Mouse (Mus musculus) kidney, embryonic 16.5 days (tissue): ENCODE results near the gene Tmem178. TPM values are rescaled to one million over a fixed set of nuclear protein-coding genes. Genes with fewer than 3 reads are reported as not detected.

Experiments
- ATAC-seq: fragments of 200-750 bp; cut with Nextera tagmentation; 2 replicates; pipeline ENCODE4 v1.8.0; 2017; ENCODE audit warnings: moderate TSS enrichment; ENCODE audit not compliant: low FRiP score, low TSS enrichment
- H3K27ac ChIP-seq: fragments of 300-500 bp; sonication (generic); 2 replicates; pipeline ENCODE4 v1.5.1; 2014; ENCODE audit warnings: low read length
- H3K27me3 ChIP-seq: fragments of 300-500 bp; sonication (generic); 2 replicates; pipeline ENCODE4 v1.6.1; 2014; ENCODE audit warnings: low read length, control low read depth, mixed read lengths; ENCODE audit not compliant: insufficient read depth
- H3K36me3 ChIP-seq: fragments of 300-500 bp; sonication (generic); 2 replicates; pipeline ENCODE4 v1.6.1; 2014; ENCODE audit warnings: low read length, control low read depth, mixed read lengths; ENCODE audit not compliant: insufficient read depth
- H3K4me1 ChIP-seq: fragments of 300-500 bp; sonication (generic); 2 replicates; pipeline ENCODE4 v1.6.1; 2014; ENCODE audit warnings: low read length, control low read depth, mixed read lengths; ENCODE audit not compliant: insufficient read depth
- H3K4me2 ChIP-seq: fragments of 300-500 bp; sonication (generic); replicated peaks from 2 replicates; pipeline ENCODE4 v1.6.1; 2014; ENCODE audit warnings: low read depth, low read length
- H3K4me3 ChIP-seq: fragments of 300-500 bp; sonication (generic); 2 replicates; pipeline ENCODE4 v1.5.1; 2014; ENCODE audit warnings: mild to moderate bottlenecking, low read length
- H3K9ac ChIP-seq: fragments of 300-500 bp; sonication (generic); replicated peaks from 2 replicates; pipeline ENCODE4 v1.6.1; 2014; ENCODE audit warnings: low read length
- H3K9me3 ChIP-seq: fragments of 300-500 bp; sonication (generic); 2 replicates; pipeline ENCODE4 v1.6.1; 2016; ENCODE audit warnings: low read length, control low read depth
- WGBS: fragments of 180-500 bp; shearing (Covaris S2); extraction: QIAGEN DNeasy Blood & Tissue Kit; methylation state at CpG from one replicate; pipeline ENCODE4 v1.1.7; 2014; 5-methylcytosine and 5-hydroxymethylcytosine counted together
- polyA plus RNA-seq: library from polyadenylated mRNA; unstranded; fragments of >200 nt; fragmentation: Nextera tagmentation; extraction: Ambion mirVana; gene quantifications from 2 replicates; pipeline ENCODE4 v1.2.1, GENCODE M21; 2015

Tmem178 gene
- polyA plus RNA-seq, 1 experiment from 2014 or later: 16.8 TPM

DNA sequence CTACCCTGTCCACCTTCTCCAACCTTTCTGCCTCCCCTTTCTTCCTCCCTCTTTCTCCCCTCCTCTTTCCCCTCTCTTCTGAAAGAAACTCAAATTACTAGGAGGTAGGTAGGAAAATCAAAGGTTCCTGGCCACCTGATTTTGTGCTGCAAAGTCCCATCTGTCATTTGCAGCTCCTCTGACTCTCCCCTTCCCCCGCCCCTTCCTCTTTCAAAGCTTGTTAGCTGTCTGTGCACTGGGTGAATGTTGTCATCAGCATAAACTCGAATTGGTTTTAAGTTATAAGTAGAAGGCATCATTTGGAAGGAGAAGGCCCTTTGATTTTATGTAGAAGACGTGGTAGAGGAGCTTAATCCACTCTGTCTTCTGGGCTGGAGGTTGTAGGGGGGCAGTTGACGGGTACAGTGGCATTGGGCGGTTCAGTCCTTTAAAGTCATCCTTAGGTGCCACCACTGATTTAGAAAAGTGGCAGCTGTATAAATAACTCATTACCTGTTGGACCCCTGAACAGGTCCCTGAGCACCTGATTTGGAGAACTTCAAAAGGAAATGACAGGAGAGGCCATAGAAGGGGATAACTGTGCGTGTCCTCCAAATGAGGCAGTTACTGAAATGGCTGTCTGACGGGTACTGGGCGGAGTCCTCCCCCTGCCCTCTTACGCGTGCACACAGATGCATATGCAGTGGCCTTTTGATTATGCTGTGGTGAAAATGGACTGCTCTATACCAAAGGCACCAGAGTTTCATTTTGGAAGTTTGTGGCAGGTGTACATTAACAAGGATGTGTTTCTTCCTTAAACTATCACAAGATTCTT lies 11.8 kb downstream of the Tmem178 start:
- Histone ChIP-seq H3K4me3 (no peak overlapping the region), H3K4me2 (no peak overlapping the region), H3K27ac (no peak overlapping the region), H3K36me3 (no peaks in the 10 kb centered on the region), H3K9ac (no peak overlapping the region), H3K9me3 (no peaks in the 10 kb centered on the region), H3K4me1 (no peaks in the 10 kb centered on the region), H3K27me3 (no peaks in the 10 kb centered on the region)
- 84% methylated on average over 10 of the region's 10 CpGs for WGBS
- ATAC-seq: no peak

DNA sequence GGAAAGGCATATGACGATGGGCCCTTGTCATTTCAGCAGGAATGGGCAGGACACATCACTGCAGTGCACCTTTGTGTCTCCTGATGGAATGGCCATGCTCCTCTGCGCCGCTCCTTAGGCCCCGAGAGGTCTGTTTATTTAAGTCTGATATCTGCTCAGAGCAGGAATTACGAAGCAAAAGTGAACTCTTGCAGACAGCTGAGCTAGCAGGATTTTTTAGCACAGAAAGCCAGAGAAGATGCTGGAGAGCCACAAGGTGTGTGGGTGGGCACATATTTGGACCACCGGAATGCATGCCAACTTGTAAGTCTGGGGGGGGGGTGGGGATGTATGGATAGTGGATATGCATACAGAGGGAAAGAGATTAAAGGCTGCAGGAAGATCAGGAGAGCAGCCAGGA lies 13.9 kb downstream of the Tmem178 start:
- ATAC-seq: no peak
- H3K9ac ChIP-seq: no peak overlapping the region
- no peaks in the 10 kb centered on the region for H3K4me1 ChIP-seq
- no peaks in the 10 kb centered on the region for H3K27me3 ChIP-seq
- no peak overlapping the region for H3K27ac ChIP-seq
- H3K36me3 ChIP-seq: no peaks in the 10 kb centered on the region
- WGBS: 72% methylated on average over 6 of the region's 6 CpGs
- H3K9me3 ChIP-seq: no peaks in the 10 kb centered on the region
- no peak overlapping the region for H3K4me2 ChIP-seq
- no peak overlapping the region for H3K4me3 ChIP-seq

DNA sequence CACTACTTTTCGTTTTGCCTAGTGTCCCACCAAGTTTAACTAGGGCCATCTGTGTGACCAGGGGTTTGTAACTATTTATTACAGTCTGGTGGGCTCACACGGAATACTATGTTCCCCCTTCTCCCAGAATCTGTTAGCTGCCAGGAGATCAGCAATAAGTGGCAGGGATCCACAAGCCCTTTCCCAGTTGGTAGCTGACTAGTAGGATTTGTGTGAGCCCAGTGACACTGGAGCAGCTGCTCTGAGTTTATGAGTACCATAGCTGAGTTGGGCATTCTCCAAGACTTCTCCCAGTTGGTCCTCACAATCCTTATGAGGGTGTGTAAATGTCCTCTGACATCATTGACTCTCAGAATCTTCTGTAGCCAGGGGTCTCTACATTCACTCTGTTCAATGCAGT lies 15.4 kb downstream of the Tmem178 start:
- Histone ChIP-seq H3K4me2 (no peak overlapping the region), H3K36me3 (no peaks in the 10 kb centered on the region), H3K9me3 (no peaks in the 10 kb centered on the region), H3K4me3 (no peak overlapping the region), H3K27me3 (no peaks in the 10 kb centered on the region), H3K4me1 (no peaks in the 10 kb centered on the region), H3K9ac (no peak overlapping the region), H3K27ac (no peak overlapping the region)
- ATAC-seq: no peak
- 47% methylated on average over 2 of the region's 2 CpGs for WGBS

DNA sequence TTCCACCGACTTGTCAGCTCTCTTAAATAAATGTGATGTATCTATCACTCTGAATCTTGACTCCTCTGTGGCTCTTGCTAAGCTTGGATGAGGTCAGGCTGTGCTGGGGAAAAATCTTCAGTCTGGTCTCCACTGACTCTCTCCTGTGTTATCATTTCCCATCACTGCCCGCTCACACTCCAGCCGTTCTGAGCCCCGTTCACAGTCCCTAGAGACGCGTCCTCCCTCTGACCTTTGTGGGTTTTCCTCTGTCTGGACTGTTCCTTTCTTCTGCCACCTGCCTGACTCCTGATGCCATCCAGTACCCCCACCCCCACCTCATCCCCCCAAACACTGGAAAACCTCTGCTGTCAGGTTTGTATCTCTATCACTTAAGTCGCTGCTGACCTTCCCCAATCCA lies 23.0 kb downstream of the Tmem178 start:
- Histone ChIP-seq H3K9me3 (no peaks in the 10 kb centered on the region), H3K4me3 (no peak overlapping the region), H3K9ac (no peak overlapping the region), H3K4me2 (no peak overlapping the region), H3K36me3 (no peaks in the 10 kb centered on the region), H3K4me1 (peaks cover 30% of the 10 kb centered on the region), H3K27me3 (no peaks in the 10 kb centered on the region), H3K27ac (no peak overlapping the region)
- 44% methylated on average over 7 of the region's 7 CpGs for WGBS
- ATAC-seq: peak; percentile 21; the same call in 1 of the 2 replicates

DNA sequence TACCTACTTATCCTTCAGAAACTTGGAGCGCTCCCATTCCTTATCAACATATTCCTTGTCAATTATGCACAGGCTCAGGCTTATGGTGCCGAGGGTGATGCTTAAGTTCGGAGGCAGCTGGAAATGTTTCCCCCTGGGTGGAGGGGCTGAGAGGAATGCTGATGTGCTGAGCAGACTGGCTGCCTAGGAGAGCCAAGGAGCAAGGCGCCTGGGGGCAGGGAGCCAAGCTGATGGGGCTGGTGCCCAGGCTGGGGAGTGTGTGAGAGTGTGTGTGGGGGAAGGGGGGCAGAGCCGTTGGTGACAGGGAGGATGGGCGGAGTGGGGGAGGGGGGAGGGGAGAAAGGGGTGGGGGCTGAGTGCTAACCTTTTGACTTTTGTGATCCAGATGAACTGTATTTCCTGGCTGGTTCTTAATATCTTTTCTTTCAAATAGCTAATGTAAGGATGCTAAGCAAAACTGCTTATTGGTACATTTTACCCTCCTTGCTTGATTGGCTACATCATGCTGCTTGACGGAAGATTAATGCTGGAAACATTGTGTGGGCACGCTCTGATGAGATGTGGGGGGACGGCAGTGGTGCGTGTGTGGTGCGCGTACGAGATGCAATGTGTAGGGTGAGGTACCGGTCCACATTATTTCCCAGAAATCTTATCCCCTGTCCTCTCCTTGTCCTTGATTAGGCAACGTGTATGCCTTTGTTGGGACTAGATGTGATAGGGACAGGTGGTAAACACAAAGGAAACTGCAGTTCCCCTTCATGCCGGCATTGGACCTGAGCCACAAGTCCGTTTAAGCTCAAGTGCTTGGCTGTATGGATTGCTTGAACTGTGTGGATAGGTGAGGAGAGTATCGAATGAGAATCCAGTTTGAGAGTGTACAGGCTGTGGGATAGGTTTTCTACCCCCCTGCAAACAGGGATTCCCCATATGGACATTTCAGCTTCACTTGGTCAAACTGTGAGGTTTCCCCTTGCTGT lies 25.5 kb downstream of the Tmem178 start:
- Histone ChIP-seq H3K4me1 (peaks cover 43% of the 10 kb centered on the region), H3K4me3 (no peak overlapping the region), H3K4me2 (no peak overlapping the region), H3K9me3 (no peaks in the 10 kb centered on the region), H3K27me3 (no peaks in the 10 kb centered on the region), H3K27ac (peak overlapping the region; percentile 9; the same call in 1 of the 2 replicates), H3K9ac (no peak overlapping the region), H3K36me3 (no peaks in the 10 kb centered on the region)
- ATAC-seq: peak; percentile 75
- WGBS: 54% methylated on average over 18 of the region's 18 CpGs

DNA sequence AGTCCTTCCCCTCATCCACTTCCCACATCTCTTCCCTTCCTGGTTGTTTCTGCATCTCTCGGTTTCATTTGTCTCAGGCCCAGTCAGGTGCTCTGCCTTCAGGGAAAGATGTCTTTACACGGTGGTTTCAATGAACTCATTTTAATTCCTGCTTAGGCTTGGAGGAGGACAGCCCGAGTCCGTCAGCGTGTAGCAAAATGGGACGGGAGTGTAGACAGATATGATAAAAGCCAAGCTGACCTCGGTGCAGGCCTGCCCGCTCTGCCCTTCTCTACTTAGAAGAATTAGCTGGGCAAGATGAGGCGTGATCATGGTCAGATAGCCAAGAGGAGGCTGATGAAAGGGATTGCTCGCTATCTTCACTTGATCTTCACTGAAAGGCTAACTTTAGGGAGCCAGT lies 26.3 kb downstream of the Tmem178 start:
- Histone ChIP-seq H3K4me3 (no peak overlapping the region), H3K27ac (no peak overlapping the region), H3K27me3 (no peaks in the 10 kb centered on the region), H3K4me1 (peaks cover 43% of the 10 kb centered on the region), H3K36me3 (no peaks in the 10 kb centered on the region), H3K9ac (no peak overlapping the region), H3K9me3 (0 out of 2 replicates have a peak, but pooled peaks cover 2% of the 10 kb centered on the region), H3K4me2 (no peak overlapping the region)
- no peak for ATAC-seq
- 64% methylated on average over 10 of the region's 10 CpGs for WGBS

DNA sequence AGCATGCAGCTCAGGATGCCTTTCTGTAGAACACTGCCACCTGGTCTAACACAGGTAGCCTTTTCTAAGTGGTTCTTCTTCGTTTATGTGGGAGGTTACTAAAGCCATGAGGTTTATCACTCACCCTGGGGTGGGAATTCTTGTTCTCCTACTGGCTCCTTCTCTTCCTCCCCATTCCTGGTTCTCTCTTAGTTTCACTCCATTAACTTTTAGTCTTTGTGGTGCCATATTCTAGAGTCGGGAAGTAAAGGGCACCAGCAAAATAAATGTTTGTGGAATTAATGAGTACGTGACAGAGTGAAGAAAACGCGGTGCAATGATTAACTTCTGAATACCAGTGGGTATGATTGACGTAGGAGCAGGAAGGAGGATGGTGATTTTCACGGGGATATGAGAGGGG lies 28.5 kb downstream of the Tmem178 start:
- H3K4me1 ChIP-seq: peaks cover 43% of the 10 kb centered on the region
- ATAC-seq: peak; percentile 64
- H3K9ac ChIP-seq: no peak overlapping the region
- no peak overlapping the region for H3K4me3 ChIP-seq
- H3K4me2 ChIP-seq: no peak overlapping the region
- H3K27me3 ChIP-seq: no peaks in the 10 kb centered on the region
- H3K36me3 ChIP-seq: no peaks in the 10 kb centered on the region
- H3K27ac ChIP-seq: peak overlapping the region; percentile 56
- 0 out of 2 replicates have a peak, but pooled peaks cover 5% of the 10 kb centered on the region for H3K9me3 ChIP-seq
- 42% methylated on average over 7 of the region's 7 CpGs for WGBS

DNA sequence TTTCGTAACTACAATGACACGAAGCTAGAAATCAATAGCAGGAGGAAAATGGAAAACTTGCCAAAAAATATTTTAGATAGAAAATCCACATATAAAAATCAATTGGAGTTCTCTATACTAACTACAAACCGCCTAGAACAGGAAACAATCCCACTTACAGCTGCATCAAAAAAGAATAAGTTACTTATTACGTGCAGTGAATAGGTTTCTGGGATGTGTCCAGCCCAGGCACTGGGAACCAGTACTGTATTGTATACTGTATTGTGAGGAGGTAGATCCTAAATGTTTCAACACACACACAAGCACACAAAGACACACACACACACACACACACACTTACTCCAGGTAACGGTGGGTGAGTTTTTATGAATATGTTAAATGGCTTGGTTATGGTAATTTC lies 32.8 kb downstream of the Tmem178 start:
- H3K4me3 ChIP-seq: no peak overlapping the region
- ATAC-seq: peak; percentile 76; the same call in 1 of the 2 replicates
- no peak overlapping the region for H3K4me2 ChIP-seq
- no peaks in the 10 kb centered on the region for H3K36me3 ChIP-seq
- H3K9ac ChIP-seq: no peak overlapping the region
- peaks cover 18% of the 10 kb centered on the region for H3K4me1 ChIP-seq
- 63% methylated on average over 5 of the region's 5 CpGs for WGBS
- H3K27ac ChIP-seq: peak overlapping the region; percentile 58; the same call in 1 of the 2 replicates
- H3K9me3 ChIP-seq: 0 out of 2 replicates have a peak, but pooled peaks cover 5% of the 10 kb centered on the region
- H3K27me3 ChIP-seq: no peaks in the 10 kb centered on the region

DNA sequence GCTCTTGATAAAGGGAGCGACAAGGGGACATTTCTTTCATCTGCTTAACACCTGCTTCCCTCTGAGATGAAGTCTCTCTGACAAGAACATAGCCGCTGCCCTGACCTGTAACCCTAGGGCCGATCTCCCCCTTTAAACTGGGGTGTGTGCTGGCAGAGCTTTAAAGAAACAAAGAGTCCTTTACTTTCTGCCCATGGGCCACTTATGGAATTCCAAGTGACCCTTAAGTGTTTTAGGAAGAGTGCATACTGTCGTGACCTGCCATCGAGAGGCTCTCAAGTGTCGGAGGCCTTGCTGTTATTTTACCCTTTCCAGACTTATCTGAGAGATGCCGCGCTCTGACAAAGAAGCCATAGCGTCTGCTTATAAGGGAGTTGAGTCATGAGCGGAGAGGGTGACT lies 35.7 kb downstream of the Tmem178 start:
- H3K27me3 ChIP-seq: no peaks in the 10 kb centered on the region
- H3K4me2 ChIP-seq: no peak overlapping the region
- no peak overlapping the region for H3K27ac ChIP-seq
- 79% methylated on average over 10 of the region's 10 CpGs for WGBS
- peaks cover 4% of the 10 kb centered on the region for H3K4me1 ChIP-seq
- ATAC-seq: no peak
- H3K9ac ChIP-seq: no peak overlapping the region
- 0 out of 2 replicates have a peak, but pooled peaks cover 5% of the 10 kb centered on the region for H3K9me3 ChIP-seq
- H3K36me3 ChIP-seq: no peaks in the 10 kb centered on the region
- no peak overlapping the region for H3K4me3 ChIP-seq
